Mouse (Mus musculus) lung, embryonic 15.5 days (tissue): Measurements from ENCODE around the gene Pxmp4. TPM values are rescaled to one million over a fixed set of nuclear protein-coding genes. Genes with fewer than 3 reads are reported as not detected.
A peak's percentile ranks its signal among the peaks of the same experiment; 100 is the strongest.

ENCODE experiments used
- ATAC-seq: fragments of 200-750 bp; cut with Nextera tagmentation; 2 replicates; pipeline ENCODE4 v1.8.0; 2017; ENCODE audit warnings: moderate number of reproducible peaks, borderline replicate concordance; ENCODE audit not compliant: low FRiP score, low TSS enrichment; ENCODE audit errors: extremely low read depth
- H3K27ac ChIP-seq: fragments of 300-500 bp; sonication (generic); 2 replicates; pipeline ENCODE4 v1.5.1; 2015; ENCODE audit warnings: moderate library complexity, mild to moderate bottlenecking, inconsistent platforms
- H3K27me3 ChIP-seq: fragments of 300-500 bp; sonication (generic); 2 replicates; pipeline ENCODE4 v1.6.1; 2015; ENCODE audit warnings: inconsistent platforms
- H3K36me3 ChIP-seq: fragments of 300-500 bp; sonication (generic); 2 replicates; pipeline ENCODE4 v1.6.1; 2015; ENCODE audit warnings: inconsistent platforms
- H3K4me1 ChIP-seq: fragments of 300-500 bp; sonication (generic); 2 replicates; pipeline ENCODE4 v1.6.1; 2015; ENCODE audit warnings: inconsistent platforms
- H3K4me2 ChIP-seq: fragments of 300-500 bp; sonication (generic); 2 replicates; pipeline ENCODE4 v1.6.1; 2015; ENCODE audit warnings: inconsistent platforms, mild to moderate bottlenecking, moderate library complexity
- H3K4me3 ChIP-seq: fragments of 300-500 bp; sonication (generic); 2 replicates; pipeline ENCODE4 v1.5.1; 2015; ENCODE audit warnings: mild to moderate bottlenecking, inconsistent platforms
- H3K9ac ChIP-seq: fragments of 300-500 bp; sonication (generic); 2 replicates; pipeline ENCODE4 v1.6.1; 2015; ENCODE audit warnings: inconsistent platforms
- H3K9me3 ChIP-seq: fragments of 300-500 bp; sonication (generic); 2 replicates; pipeline ENCODE4 v1.6.1; 2016; ENCODE audit warnings: inconsistent platforms
- whole genome bisulfite sequencing: fragments of 180-500 bp; shearing (Covaris S2); methylation state at CpG from one replicate; pipeline ENCODE4 v1.1.7; 2015; 5-methylcytosine and 5-hydroxymethylcytosine counted together
- polyA plus RNA-seq: library from polyadenylated mRNA; unstranded; fragments of >200 nt; fragmentation: Nextera tagmentation; extraction: Ambion mirVana; gene quantifications from 2 replicates; pipeline ENCODE4 v1.2.1, GENCODE M21; 2015

The Pxmp4 gene
- polyA plus RNA-seq, 1 experiment from 2014 or later = 29.1 TPM

DNA sequence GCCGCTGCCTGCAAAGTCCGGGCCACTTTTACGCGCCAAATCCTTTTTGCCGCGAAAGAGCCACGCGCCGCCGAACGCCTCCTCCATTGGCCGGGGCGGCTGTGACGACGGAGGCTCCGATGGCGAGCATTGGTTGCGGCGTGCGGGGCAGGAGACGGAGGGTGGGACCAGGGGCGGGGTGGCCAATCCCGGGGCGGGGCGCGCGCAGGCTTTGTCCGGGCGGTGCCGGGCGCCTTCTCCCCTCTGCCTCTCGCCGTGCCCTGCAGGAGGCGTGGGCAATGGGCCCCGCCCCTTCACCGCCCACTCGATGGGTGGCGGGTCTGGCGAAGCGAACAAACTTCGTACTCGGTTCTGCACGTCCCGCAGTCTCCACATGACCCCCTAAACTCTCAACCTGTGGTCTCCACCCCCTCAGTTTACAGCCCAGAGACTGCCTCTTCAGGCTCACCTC lies 33.6 kb downstream of the Pxmp4 start, which contains the start of gene E2f1:
Gene E2f1 (minus strand): TSS at position 57 of the 451 bp plus-strand sequence.
- H3K27ac ChIP-seq = peak within 1 kb of the TSS; percentile 93
- H3K4me1 ChIP-seq = peaks cover 42% of the 10 kb centered on the region
- H3K9me3 ChIP-seq = no peaks in the 10 kb centered on the region
- peak; percentile 96 for ATAC-seq
- H3K9ac ChIP-seq = peak within 1 kb of the TSS; percentile 74
- peak within 1 kb of the TSS; percentile 90 for H3K4me3 ChIP-seq
- H3K36me3 ChIP-seq = no peaks in the 10 kb centered on the region
- H3K4me2 ChIP-seq = peak within 1 kb of the TSS; percentile 67
- no peaks in the 10 kb centered on the region for H3K27me3 ChIP-seq
- WGBS = 0% methylated on average over 37 of the region's 44 CpGs

DNA sequence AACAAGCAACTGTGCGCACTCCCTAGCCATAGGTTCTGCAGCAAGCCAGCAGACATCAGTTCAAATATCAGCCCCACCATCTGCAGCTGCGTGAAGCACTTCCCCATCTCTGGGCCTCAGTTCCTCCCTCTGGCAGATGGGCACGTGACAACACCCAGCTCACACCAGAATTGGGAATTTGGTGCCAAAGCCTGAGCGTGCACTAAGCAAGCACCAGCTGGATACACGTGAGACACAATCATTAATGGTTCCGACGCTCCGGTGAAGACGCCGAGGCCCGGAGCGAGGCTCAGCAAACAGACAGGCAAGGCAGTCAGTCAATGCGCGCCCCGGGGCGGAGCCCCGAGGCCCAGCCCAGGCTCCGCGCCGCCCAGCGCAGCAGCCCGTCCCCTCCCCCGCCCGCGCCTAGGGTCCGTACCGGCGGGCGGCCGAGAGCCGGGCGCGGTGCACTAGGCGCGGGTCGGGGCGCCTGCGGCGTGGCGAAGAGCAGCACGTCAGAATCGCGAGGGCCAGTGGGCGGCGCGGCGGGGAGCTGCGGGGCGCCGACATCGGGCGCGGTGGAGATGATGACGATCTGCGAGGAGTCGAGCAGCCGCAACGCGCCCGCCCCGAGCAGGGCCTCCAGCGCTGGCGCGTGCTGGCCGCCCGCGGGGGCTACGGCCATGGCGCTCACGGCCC lies 34.3 kb downstream of the Pxmp4 start:
- peaks cover 42% of the 10 kb centered on the region for H3K4me1 ChIP-seq
- peak overlapping the region; percentile 93 for H3K27ac ChIP-seq
- peak overlapping the region; percentile 67 for H3K4me2 ChIP-seq
- peaks cover 1% of the 10 kb centered on the region; the same call in 1 of the 2 replicates for H3K36me3 ChIP-seq
- WGBS = 0% methylated on average over 48 of the region's 70 CpGs
- no peaks in the 10 kb centered on the region for H3K27me3 ChIP-seq
- peak; percentile 85 for ATAC-seq
- no peaks in the 10 kb centered on the region for H3K9me3 ChIP-seq
- peak overlapping the region; percentile 74 for H3K9ac ChIP-seq
- H3K4me3 ChIP-seq = peak overlapping the region; percentile 90

DNA sequence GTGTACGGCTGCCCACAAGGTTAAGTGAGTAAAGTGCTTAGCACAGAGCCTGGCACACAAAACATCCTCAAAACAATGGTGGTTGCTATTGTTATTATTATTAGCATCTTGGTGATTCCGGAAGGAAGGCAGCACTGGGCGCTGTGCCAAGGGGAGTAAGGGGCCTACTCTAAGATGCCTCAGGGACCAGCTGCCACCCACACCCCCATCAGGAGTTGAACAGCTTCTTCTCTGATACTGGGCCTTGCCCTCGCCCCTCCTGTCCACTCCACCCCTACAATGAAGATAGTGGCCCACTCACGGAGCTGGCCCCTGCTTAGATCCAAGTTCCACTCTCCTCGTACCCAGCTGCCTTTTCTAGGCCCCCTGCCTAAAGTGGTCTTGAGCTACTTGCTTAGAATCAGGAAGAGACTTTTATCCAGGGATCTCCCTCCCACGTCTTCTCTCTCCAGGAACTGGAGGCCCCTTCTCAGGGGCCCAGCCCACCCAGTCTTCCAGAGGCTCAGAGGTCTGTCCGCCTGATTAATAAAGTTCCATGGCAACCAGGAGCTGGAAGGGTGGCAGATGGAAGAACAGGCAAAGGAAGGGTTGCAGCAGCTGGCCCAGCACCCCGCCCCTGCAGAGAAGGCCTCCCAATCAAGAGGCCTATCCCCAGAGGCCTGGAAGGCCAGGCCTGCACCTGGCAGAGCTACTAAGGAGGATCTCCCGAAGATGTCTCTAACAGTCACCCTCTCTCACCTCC lies 35.0 kb downstream of the Pxmp4 start:
- Histone ChIP-seq H3K36me3 (peaks cover 8% of the 10 kb centered on the region), H3K4me2 (peak overlapping the region; percentile 67), H3K9ac (peak overlapping the region; percentile 74), H3K9me3 (no peaks in the 10 kb centered on the region), H3K27me3 (no peaks in the 10 kb centered on the region), H3K4me3 (peak overlapping the region; percentile 90), H3K4me1 (peaks cover 42% of the 10 kb centered on the region), H3K27ac (peak overlapping the region; percentile 93)
- ATAC-seq = 0 out of 2 replicates have a peak, but pooled peaks have one; percentile 0
- 5% methylated on average over 10 of the region's 10 CpGs for WGBS

DNA sequence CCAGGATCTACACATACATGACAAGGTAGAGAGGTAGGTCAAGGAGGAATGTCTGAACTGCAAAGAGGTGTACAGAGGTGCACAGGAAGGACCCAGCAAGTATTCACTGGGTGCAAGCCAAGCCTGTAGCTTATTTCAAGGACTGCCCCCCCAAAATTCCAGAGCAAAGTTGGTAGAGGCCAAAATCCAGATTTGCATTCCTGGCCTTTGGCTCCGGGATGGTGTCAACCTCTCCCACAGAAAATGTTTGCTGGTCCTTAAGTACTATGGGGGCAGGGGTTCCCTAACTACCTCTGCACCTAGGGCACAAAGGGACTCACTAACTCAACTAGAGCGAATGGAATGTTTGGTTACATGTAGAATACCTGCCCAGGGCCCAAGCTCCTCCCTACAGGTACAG lies 35.7 kb downstream of the Pxmp4 start:
- 40% methylated on average over 2 of the region's 2 CpGs for WGBS
- Histone ChIP-seq H3K4me1 (peaks cover 42% of the 10 kb centered on the region), H3K36me3 (peaks cover 16% of the 10 kb centered on the region), H3K4me3 (peak overlapping the region; percentile 90), H3K27me3 (no peaks in the 10 kb centered on the region), H3K4me2 (peak overlapping the region; percentile 67), H3K27ac (peak overlapping the region; percentile 93), H3K9ac (peak overlapping the region; percentile 74), H3K9me3 (no peaks in the 10 kb centered on the region)
- no peak for ATAC-seq

DNA sequence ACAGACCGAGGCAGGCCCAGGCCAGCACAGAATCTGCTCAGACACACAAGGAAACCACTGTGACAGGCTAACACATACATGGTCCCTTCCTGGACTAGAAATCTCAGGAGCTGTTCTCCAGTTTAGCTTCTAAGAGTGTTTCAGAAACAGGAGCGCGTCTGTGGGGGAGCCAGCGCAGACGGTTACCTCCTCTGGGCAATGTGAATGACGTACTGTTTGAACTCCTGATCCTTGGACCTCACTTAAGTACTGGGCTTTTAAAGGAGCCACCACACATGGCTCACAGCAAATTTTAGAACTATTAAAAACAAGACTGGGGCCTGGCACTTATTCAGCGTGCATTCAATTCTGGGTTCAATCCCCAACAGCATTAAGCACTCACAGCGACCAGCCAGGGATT lies 36.9 kb downstream of the Pxmp4 start:
- Histone ChIP-seq H3K27ac (peak overlapping the region; percentile 48), H3K9me3 (no peaks in the 10 kb centered on the region), H3K27me3 (no peaks in the 10 kb centered on the region), H3K4me1 (peaks cover 42% of the 10 kb centered on the region), H3K4me2 (0 out of 2 replicates have a peak overlapping the region, but pooled peaks have one; percentile 67), H3K36me3 (peaks cover 23% of the 10 kb centered on the region), H3K4me3 (no peak overlapping the region), H3K9ac (no peak overlapping the region)
- ATAC-seq = no peak
- WGBS = 47% methylated on average over 8 of the region's 8 CpGs

DNA sequence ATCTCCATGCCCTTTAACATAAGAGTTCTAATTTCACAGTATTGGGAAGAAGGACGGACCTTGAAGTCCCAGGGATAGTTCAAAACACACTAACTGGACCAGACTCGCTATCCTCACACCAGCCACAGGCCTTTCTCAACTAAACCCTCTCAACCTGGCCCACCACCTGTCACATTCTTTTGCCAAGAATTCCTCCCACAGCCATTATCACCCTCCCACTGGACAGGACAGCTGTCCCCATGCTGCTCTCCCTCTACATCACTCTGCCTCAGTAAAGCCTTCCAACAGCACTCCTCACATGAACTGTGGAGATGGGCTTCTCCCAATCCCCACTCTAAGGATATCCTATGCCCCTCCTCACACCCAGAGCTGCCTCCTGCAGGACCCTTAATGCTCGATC lies 37.9 kb downstream of the Pxmp4 start:
- no peak overlapping the region for H3K27ac ChIP-seq
- ATAC-seq = no peak
- H3K4me1 ChIP-seq = peaks cover 34% of the 10 kb centered on the region
- 81% methylated on average over 3 of the region's 3 CpGs for WGBS
- no peak overlapping the region for H3K4me3 ChIP-seq
- H3K4me2 ChIP-seq = no peak overlapping the region
- H3K36me3 ChIP-seq = peaks cover 32% of the 10 kb centered on the region
- no peak overlapping the region for H3K9ac ChIP-seq
- H3K27me3 ChIP-seq = no peaks in the 10 kb centered on the region
- no peaks in the 10 kb centered on the region for H3K9me3 ChIP-seq

DNA sequence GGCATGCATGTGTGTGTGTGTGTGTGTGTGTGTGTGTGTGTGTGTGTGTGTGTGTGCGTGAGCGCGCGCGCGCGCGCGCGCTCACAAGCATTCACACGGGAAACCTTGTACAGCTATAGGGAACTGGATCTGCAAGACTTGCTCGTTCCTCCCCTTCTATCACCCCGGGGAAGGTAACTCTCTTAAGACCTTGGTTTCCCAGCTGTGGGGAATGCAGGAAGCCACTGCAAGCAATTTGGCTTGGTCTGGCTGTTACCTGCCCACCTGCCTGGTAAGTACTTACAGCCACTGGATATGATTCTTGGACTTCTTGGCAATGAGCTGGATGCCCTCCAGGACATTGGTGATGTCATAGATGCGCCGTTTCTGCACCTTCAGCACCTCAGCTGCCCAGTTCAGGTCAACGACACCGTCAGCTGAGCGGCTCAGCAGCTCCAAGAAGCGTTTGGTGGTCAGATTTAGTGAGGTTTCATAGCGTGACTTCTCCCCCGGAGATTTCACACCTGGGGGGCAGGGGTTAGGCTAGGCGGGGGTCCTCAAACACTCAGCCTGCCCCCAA lies 39.8 kb downstream of the Pxmp4 start:
- 77% methylated on average over 22 of the region's 22 CpGs for WGBS
- Histone ChIP-seq H3K27ac (no peak overlapping the region), H3K27me3 (no peaks in the 10 kb centered on the region), H3K4me1 (peaks cover 32% of the 10 kb centered on the region), H3K4me3 (no peak overlapping the region), H3K36me3 (peaks cover 35% of the 10 kb centered on the region), H3K9ac (no peak overlapping the region), H3K4me2 (no peak overlapping the region), H3K9me3 (no peaks in the 10 kb centered on the region)
- no peak for ATAC-seq

DNA sequence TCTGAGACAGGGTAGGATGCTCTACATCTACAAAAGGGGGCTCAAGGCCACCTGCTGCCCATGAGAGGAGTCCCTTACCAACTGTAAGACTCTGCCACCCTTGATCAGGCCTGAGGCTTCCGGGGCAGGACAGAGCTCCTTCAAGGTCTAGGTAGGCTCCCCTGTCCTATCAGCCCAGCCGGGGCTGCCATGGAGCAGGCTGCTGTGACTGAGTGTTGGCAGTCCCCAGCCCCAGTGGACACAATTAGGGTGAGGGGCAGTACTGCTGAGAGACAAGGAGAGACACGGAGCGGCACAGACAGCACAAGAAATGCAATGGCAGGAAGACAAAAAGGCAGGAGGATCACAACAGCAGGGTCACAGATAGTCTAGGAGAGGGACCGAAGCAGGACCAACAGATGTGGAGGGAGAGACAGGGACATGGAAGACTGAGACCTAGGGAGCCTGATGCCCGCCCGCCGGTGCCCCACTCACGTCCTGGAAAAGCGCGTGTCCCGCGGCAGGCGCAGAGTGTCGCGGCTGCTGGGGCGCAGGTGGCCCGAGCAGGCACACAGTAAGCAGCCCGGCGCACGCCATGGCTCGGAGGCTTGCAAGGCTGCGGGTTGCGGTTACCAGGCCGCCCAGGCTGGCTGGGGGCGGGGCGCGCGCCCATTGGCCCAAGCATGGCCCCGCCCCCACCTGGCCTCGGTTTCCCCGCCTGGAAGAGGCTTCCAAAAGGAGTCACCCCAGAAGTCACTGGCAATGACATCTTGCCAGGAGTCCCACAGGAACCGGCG lies 45.1 kb downstream of the Pxmp4 start, which contains the start of gene Necab3:
Gene Necab3 (minus strand): TSS at position 627 of the 776 bp plus-strand sequence.
- Histone ChIP-seq H3K9ac (peak within 1 kb of the TSS; percentile 32; the same call in 1 of the 2 replicates), H3K27ac (no peak within 1 kb of the TSS), H3K9me3 (no peaks in the 10 kb centered on the region), H3K4me1 (peaks cover 29% of the 10 kb centered on the region), H3K4me2 (peak within 1 kb of the TSS; percentile 54), H3K4me3 (peak within 1 kb of the TSS; percentile 17; the same call in 1 of the 2 replicates), H3K36me3 (peaks cover 26% of the 10 kb centered on the region), H3K27me3 (no peaks in the 10 kb centered on the region)
- ATAC-seq = no peak
- 8% methylated on average over 34 of the region's 34 CpGs for WGBS

DNA sequence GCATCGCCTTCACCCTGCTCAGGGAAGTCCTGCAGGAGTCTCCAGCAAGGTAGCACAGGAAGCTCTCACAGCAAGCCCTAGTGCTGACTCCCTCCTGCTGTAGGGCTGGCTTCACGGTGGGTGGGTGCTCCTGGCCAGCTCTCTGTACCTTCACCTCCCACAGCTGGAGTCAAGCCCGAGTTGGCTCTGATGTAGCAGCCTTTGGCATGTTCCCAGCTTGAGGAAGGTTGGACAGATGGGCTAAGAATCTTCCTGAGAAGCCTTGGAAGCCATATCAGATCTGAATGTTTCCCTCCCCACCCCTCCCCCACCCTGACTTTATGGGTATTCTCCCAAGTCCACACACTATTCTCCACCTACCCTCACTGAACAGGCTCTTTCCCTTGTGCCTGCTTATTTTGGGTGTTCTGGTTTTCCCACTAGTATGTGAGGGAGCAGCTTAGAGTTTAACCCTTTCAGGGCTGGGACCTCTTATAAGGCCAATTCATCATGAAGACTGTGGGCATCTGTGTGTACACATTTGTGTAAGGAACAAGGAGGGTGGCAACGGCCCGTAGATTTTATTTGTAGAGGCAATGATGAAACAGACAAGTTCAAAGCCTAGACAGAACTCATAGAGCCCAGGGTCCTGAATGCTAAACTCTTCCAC lies 46.2 kb downstream of the Pxmp4 start:
- Histone ChIP-seq H3K4me2 (no peak overlapping the region), H3K4me1 (peaks cover 37% of the 10 kb centered on the region), H3K36me3 (peaks cover 16% of the 10 kb centered on the region), H3K27me3 (0 out of 2 replicates have a peak, but pooled peaks cover under 1% of the 10 kb centered on the region), H3K9me3 (no peaks in the 10 kb centered on the region), H3K9ac (no peak overlapping the region), H3K27ac (no peak overlapping the region), H3K4me3 (no peak overlapping the region)
- WGBS = 37% methylated on average over 5 of the region's 5 CpGs
- no peak for ATAC-seq

DNA sequence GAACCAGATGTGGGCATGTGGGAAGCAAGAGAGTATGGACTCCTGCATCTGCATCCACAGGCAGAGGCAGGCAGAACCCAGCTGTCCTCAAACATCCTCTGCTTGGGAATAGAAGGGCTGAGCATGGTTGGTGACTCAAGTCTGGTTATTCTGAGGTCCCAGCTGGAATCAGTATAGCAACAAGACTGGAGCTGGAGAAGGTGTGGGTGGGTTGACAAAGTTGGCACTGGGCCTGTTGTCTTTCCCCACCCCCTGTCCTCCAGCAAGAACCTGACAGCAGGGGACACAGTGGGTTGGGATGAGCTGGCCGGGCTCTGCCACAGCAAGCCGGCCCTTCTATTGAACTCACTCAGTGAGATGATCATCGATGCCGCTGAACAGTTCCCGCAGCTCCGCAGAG lies 48.3 kb downstream of the Pxmp4 start:
- peaks cover 43% of the 10 kb centered on the region for H3K4me1 ChIP-seq
- no peak overlapping the region for H3K4me3 ChIP-seq
- H3K4me2 ChIP-seq = no peak overlapping the region
- no peak overlapping the region for H3K27ac ChIP-seq
- H3K9me3 ChIP-seq = no peaks in the 10 kb centered on the region
- H3K27me3 ChIP-seq = peaks cover 19% of the 10 kb centered on the region
- no peak overlapping the region for H3K9ac ChIP-seq
- WGBS = 84% methylated on average over 6 of the region's 6 CpGs
- no peak for ATAC-seq
- no peaks in the 10 kb centered on the region for H3K36me3 ChIP-seq

DNA sequence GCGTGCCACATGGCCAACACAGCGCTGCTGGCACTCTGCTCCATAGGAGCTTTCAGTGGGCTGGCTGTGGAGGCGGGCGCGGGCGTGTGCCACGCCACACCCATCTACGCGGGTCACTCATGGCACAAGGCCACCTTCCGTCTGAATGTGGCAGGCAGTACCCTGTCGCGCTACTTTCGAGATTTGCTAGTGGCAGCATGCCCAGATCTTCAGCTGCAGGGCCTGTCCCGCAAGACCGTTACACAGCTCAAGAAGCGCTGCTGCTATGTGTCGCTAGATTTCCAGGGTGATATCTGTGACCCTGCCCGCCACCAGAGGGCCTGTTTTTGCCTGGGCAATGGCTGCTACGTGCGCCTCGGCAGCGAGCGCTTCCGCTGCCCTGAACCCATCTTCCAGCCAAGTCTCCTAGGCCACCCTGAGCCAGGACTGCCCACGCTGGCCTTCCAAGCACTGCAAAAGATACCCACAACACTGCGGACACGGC lies 51.0 kb downstream of the Pxmp4 start:
- ATAC-seq = peak; percentile 51
- Histone ChIP-seq H3K27ac (no peak overlapping the region), H3K4me1 (peaks cover 39% of the 10 kb centered on the region), H3K4me2 (peak overlapping the region; percentile 54), H3K36me3 (no peaks in the 10 kb centered on the region), H3K9ac (no peak overlapping the region), H3K9me3 (no peaks in the 10 kb centered on the region), H3K4me3 (peak overlapping the region; percentile 22; the same call in 1 of the 2 replicates), H3K27me3 (peaks cover 25% of the 10 kb centered on the region)
- WGBS = 22% methylated on average over 27 of the region's 27 CpGs
